Mouse (Mus musculus): ENCODE data around the gene Syne3. TPM values are rescaled to one million over a fixed set of nuclear protein-coding genes. Genes with fewer than 3 reads are reported as not detected.

Gene Syne3
- total and polyA plus RNA-seq, 3 experiments: 2.3 to 8.5 (median 7.0) TPM

- no peak for DNase-seq
- Histone ChIP-seq H3K36me3 (ENCODE audit: control insufficient read depth, insufficient read depth, low read length) (no peaks in the 10 kb centered on the region), H3K9ac (ENCODE audit: low read depth, low read length) (no peak overlapping the region), H3K4me3 (no peak overlapping the region), H3K27ac (no peak overlapping the region), H3K79me2 (replicated peaks; ENCODE audit: control insufficient read depth, insufficient read depth, low read length) (no peaks in the 10 kb centered on the region), H3K27me3 (ENCODE audit: control insufficient read depth, insufficient read depth, low read length) (peaks cover 2% of the 10 kb centered on the region; the same call in 1 of the 2 replicates), H3K4me1 (ENCODE audit: control insufficient read depth, insufficient read depth, low read length) (no peaks in the 10 kb centered on the region)
- WGBS: 82% methylated on average over 7 of the region's 7 CpGs
- intact Hi-C loops (cut with DNase I): no loop called here
- TF ChIP-seq CTCF (IDR thresholded peaks at IDR 0.05): no peak
- TF ChIP-seq POLR2A (IDR thresholded peaks at IDR 0.05; ENCODE audit: insufficient read depth, low read depth, low read length): no peak
- TF ChIP-seq EP300 (IDR thresholded peaks at IDR 0.05; ENCODE audit: insufficient read depth, low read depth, low read length): no peak
These were observed 88.5 kb downstream of the Syne3 start for GRCm38 (mm10) chr12:104921071-104921470.

- Histone ChIP-seq H3K4me1 (ENCODE audit: control insufficient read depth, insufficient read depth, low read length) (no peaks in the 10 kb centered on the region), H3K79me2 (replicated peaks; ENCODE audit: control insufficient read depth, insufficient read depth, low read length) (no peaks in the 10 kb centered on the region), H3K27ac (no peak overlapping the region), H3K4me3 (no peak overlapping the region), H3K9ac (ENCODE audit: low read depth, low read length) (no peak overlapping the region), H3K36me3 (ENCODE audit: control insufficient read depth, insufficient read depth, low read length) (no peaks in the 10 kb centered on the region), H3K27me3 (ENCODE audit: control insufficient read depth, insufficient read depth, low read length) (peaks cover 2% of the 10 kb centered on the region; the same call in 1 of the 2 replicates)
- no peak for TF ChIP-seq POLR2A (IDR thresholded peaks at IDR 0.05; ENCODE audit: insufficient read depth, low read depth, low read length)
- intact Hi-C loops (cut with DNase I): no loop called here
- WGBS: 73% methylated on average over 2 of the region's 2 CpGs
- DNase-seq: no peak
These were observed 90.4 kb downstream of the Syne3 start for GRCm38 (mm10) chr12:104919247-104919646.

GRCm38 (mm10) chr12:104917927-104918326 is 91.7 kb downstream of the Syne3 start:
- intact Hi-C loops (cut with DNase I): no loop called here
- no peak overlapping the region for H3K4me3 ChIP-seq
- 92% methylated on average over 2 of the region's 2 CpGs for WGBS

GRCm38 (mm10) chr12:104917297-104917696 is 92.3 kb downstream of the Syne3 start:
- Histone ChIP-seq H3K79me2 (replicated peaks; ENCODE audit: control insufficient read depth, insufficient read depth, low read length) (no peaks in the 10 kb centered on the region), H3K4me1 (ENCODE audit: control insufficient read depth, insufficient read depth, low read length) (no peaks in the 10 kb centered on the region), H3K27me3 (ENCODE audit: control insufficient read depth, insufficient read depth, low read length) (peaks cover 2% of the 10 kb centered on the region; the same call in 1 of the 2 replicates), H3K36me3 (ENCODE audit: control insufficient read depth, insufficient read depth, low read length) (no peaks in the 10 kb centered on the region), H3K27ac (no peak overlapping the region), H3K9ac (ENCODE audit: low read depth, low read length) (no peak overlapping the region), H3K4me3 (no peak overlapping the region)
- WGBS: 85% methylated on average over 4 of the region's 4 CpGs
- DNase-seq: no peak
- intact Hi-C loops (cut with DNase I): no loop called here
- TF ChIP-seq CTCF (IDR thresholded peaks at IDR 0.05) (no peak), POLR2A (IDR thresholded peaks at IDR 0.05; ENCODE audit: insufficient read depth, low read depth, low read length) (no peak), EP300 (IDR thresholded peaks at IDR 0.05; ENCODE audit: insufficient read depth, low read depth, low read length) (no peak)

More at GRCm38 (mm10) chr12:104917927-104918326, 91.7 kb downstream of the Syne3 start:
- Histone ChIP-seq H3K79me2 (replicated peaks; ENCODE audit: control insufficient read depth, insufficient read depth, low read length) (no peaks in the 10 kb centered on the region), H3K27ac (no peak overlapping the region), H3K9ac (ENCODE audit: low read depth, low read length) (no peak overlapping the region), H3K4me1 (ENCODE audit: control insufficient read depth, insufficient read depth, low read length) (no peaks in the 10 kb centered on the region), H3K36me3 (ENCODE audit: control insufficient read depth, insufficient read depth, low read length) (no peaks in the 10 kb centered on the region), H3K27me3 (ENCODE audit: control insufficient read depth, insufficient read depth, low read length) (peaks cover 2% of the 10 kb centered on the region; the same call in 1 of the 2 replicates)
- TF ChIP-seq EP300 (IDR thresholded peaks at IDR 0.05; ENCODE audit: insufficient read depth, low read depth, low read length) (no peak), CTCF (IDR thresholded peaks at IDR 0.05) (no peak), POLR2A (IDR thresholded peaks at IDR 0.05; ENCODE audit: insufficient read depth, low read depth, low read length) (no peak)
- no peak for DNase-seq

GRCm38 (mm10) chr12:104916776-104917175 is 92.8 kb downstream of the Syne3 start:
- Histone ChIP-seq H3K9ac (ENCODE audit: low read depth, low read length) (no peak overlapping the region), H3K4me1 (ENCODE audit: control insufficient read depth, insufficient read depth, low read length) (no peaks in the 10 kb centered on the region), H3K36me3 (ENCODE audit: control insufficient read depth, insufficient read depth, low read length) (no peaks in the 10 kb centered on the region), H3K4me3 (no peak overlapping the region), H3K79me2 (replicated peaks; ENCODE audit: control insufficient read depth, insufficient read depth, low read length) (no peaks in the 10 kb centered on the region), H3K27me3 (ENCODE audit: control insufficient read depth, insufficient read depth, low read length) (peaks cover 2% of the 10 kb centered on the region; the same call in 1 of the 2 replicates), H3K27ac (no peak overlapping the region)
- TF ChIP-seq POLR2A (IDR thresholded peaks at IDR 0.05; ENCODE audit: insufficient read depth, low read depth, low read length): no peak
- TF ChIP-seq EP300 (IDR thresholded peaks at IDR 0.05; ENCODE audit: insufficient read depth, low read depth, low read length): no peak
- TF ChIP-seq CTCF (IDR thresholded peaks at IDR 0.05): no peak
- 87% methylated on average over 8 of the region's 8 CpGs for WGBS
- intact Hi-C loops (cut with DNase I): no loop called here
- DNase-seq: no peak

- Histone ChIP-seq H3K27me3 (ENCODE audit: control insufficient read depth, insufficient read depth, low read length) (no peaks in the 10 kb centered on the region; the same call in 1 of the 2 replicates), H3K27ac (no peak overlapping the region), H3K4me3 (no peak overlapping the region), H3K9ac (ENCODE audit: low read depth, low read length) (no peak overlapping the region), H3K4me1 (ENCODE audit: control insufficient read depth, insufficient read depth, low read length) (no peaks in the 10 kb centered on the region), H3K36me3 (ENCODE audit: control insufficient read depth, insufficient read depth, low read length) (no peaks in the 10 kb centered on the region), H3K79me2 (replicated peaks; ENCODE audit: control insufficient read depth, insufficient read depth, low read length) (no peaks in the 10 kb centered on the region)
- 70% methylated on average over 4 of the region's 4 CpGs for WGBS
- no peak for DNase-seq
- TF ChIP-seq EP300 (IDR thresholded peaks at IDR 0.05; ENCODE audit: insufficient read depth, low read depth, low read length) (no peak), POLR2A (IDR thresholded peaks at IDR 0.05; ENCODE audit: insufficient read depth, low read depth, low read length) (no peak), CTCF (IDR thresholded peaks at IDR 0.05) (no peak)
- intact Hi-C loops (cut with DNase I): no loop called here
These were observed 93.9 kb downstream of the Syne3 start for GRCm38 (mm10) chr12:104915681-104916080.
